Mouse (Mus musculus) lung, adult 2 months (tissue): Measurements from ENCODE around the gene Oas1f.
"Not testable (repeated sequence)": the region's sequence is repeated elsewhere in the genome, so short reads cannot be mapped to it uniquely, and the experiment has no call there.

ENCODE experiments used
- CTCF ChIP-seq: fragments of 200-500 bp; IDR thresholded peaks from 2 replicates; pipeline ENCODE4 v1.5.1; 2011; ENCODE audit warnings: mild to moderate bottlenecking, low read length, control low read depth; ENCODE audit not compliant: insufficient read depth
- POLR2A ChIP-seq: fragments of 200-500 bp; IDR thresholded peaks from 2 replicates; pipeline ENCODE4 v1.6.1; 2011; ENCODE audit warnings: low read depth, mild to moderate bottlenecking, control low read depth, low read length, borderline replicate concordance; ENCODE audit errors: extremely low read depth

GRCm38 (mm10) chr5:120893866-120894265, 46.7 kb downstream of the Oas1f start:
- not testable (repeated sequence) for TF ChIP-seq CTCF, POLR2A
